Mouse (Mus musculus): ENCODE measurements at regions not wholly inside any gene's neighbourhood (a gene's known extent, or its start where the extent isn't known, plus 50 kb on each side); places are given as distances from the start of the nearest gene placed in this dataset.

DNA sequence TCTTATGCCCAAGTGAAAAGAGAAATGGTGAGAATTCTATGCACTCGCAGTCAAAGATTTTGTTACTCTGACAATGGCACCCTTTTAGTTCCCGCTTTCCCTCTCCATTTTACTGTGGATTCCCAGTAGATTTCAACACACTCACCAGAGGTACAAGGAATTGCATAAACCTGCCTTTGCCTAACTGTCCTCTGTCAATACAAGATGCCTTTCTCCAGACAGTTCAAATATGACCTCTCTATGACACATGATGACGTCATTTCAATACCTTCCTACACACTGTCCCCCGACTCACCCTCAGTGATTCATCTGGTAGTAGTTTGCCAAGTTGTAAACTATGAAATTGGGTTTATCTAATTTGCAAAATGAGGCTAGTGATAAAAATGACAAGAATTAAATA is 143.1 kb upstream of the Ppargc1a start:
- TF ChIP-seq CTCF (IDR thresholded peaks at IDR 0.05; ENCODE audit: control insufficient read depth, insufficient read depth, insufficient replicate concordance, low read depth, low read length) = no peak
- TF ChIP-seq POLR2A (IDR thresholded peaks at IDR 0.05; ENCODE audit: control insufficient read depth, low read depth, low read length) = no peak
